Mouse (Mus musculus) layer of hippocampus, adult 18-20 months (tissue): ENCODE measurements around the gene Thra. TPM values are rescaled to one million over a fixed set of nuclear protein-coding genes. Genes with fewer than 3 reads are reported as not detected.
"Not testable (repeated sequence)": the region's sequence is repeated elsewhere in the genome, so short reads cannot be mapped to it uniquely, and the experiment has no call there.

Experiments used
- DNase-seq, 2 experiments: peaks; one replicate each; pipeline ENCODE4 v3.0.0; 2022; ENCODE audit warnings: low spot score in 2 of 2
- long read RNA-seq: library from polyadenylated mRNA; stranded (forward); transcript quantifications from one replicate; pipeline ENCODE4 v2.0.0, GENCODE M21; 2021
- total RNA-seq, 2 experiments: library from RNA; stranded (reverse); gene quantifications; 2 replicates each; pipeline ENCODE4 v1.2.3; 2021

Gene Thra
- total RNA-seq: 1,000 to 10,000 TPM; 1,110 to 1,111 TPM
- long read RNA-seq, transcript Thra-201 (10 exons, 2,452 nt): major isoform, 143 of 357 reads
- long read RNA-seq, transcript Thra-203 (9 exons, 1,240 nt): minor isoform, 6 of 357 reads
- long read RNA-seq, partial matches to known transcripts: 127 of 357 reads
- long read RNA-seq, other reads (novel, unspliced or antisense): 81 of 357 reads

DNA sequence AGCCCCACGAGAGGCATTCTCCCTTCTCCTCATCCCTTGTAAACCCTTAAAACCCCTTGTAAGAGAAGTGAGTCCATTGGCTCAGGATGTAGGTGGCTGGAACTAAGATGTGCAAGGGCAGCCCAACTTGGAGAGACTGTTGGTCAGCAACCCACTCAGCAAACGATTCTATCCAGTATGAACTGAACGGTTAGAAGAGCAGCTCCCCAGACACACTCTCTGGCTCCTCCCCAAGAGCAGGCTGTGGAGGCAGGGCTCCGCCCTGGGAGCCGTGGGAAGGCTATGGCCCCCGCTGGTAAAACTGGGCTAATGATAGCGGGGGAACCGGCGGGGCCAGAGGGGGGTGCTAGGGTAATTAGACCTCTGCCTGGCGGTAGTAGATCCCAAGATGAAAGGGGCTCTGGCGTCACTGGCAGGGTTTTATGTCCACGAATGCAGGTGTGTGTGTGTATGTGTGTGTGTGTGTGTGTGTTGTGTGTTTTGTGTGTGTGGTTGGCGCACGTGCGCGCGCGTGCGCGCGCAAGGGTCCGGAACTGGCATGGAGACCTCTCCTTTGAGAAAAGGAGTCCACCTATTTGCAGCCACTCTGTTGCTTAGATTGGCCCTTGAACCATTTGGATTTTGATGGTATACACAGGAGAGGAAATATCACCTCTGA lies at the start of gene Thra:
Thra (plus strand) TSS at position 246 of the 658 bp plus-strand sequence.
- peak in 1 of 2 experiments; percentile 77 for DNase-seq

DNA sequence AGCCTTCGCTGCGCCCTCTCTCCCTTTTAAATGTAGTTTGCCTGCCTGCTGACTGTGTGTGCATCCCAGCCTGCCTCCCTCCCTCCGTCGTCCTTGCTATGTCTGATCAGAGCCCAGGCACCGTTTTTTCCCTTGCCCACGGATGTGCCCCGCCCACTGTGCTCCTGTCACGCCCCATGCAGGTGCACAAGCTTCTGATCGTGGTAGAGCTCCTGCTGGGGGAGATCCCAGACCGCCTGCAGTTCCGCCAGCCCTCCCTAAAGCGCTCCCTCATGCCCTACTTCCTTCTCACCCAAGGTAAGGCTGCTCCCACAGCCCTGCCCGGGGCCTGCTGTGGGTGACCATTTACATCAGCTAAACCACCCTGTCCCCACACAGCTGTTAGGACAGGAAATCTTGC lies 47.2 kb upstream of the Thra start:
- DNase-seq: no peak

DNA sequence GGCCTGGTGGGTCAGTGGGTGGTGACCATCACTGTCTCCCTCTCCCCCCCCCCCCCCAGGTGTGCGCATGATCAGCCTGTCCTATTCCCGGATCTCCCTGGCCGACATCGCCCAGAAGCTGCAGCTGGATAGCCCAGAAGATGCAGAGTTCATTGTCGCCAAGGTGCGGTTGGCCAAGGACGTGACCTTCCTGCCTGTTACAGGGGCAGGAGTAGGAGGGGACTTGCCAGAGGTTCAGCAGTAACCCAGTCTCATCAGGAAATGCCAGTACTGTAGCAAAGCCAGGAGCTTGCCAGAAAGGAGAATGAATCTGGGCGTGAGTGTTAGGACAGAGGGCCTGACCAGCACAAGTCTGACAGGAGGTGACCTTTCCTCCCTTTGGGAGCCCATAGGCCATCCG lies 46.7 kb upstream of the Thra start:
- no peak for DNase-seq

DNA sequence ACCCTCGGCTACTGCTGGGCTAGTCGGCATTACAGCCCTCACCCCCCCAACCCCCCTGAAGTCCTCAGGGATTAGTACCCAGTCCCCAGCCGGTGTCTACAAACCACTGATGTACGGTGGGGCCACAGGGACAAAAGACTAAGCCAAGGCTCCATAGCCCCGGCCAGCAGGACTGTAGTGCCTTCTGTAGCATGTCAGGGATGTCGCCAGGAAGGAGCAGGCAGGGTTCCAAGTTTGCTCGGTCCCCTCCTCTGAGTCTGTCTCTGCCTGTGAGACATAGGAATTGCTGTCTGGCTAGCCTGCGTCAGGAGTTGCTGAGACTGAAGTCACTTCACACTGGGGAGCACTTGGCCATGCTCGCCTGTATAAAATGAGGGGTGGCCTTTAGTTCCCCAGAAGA lies 46.1 kb upstream of the Thra start:
- DNase-seq: no peak

DNA sequence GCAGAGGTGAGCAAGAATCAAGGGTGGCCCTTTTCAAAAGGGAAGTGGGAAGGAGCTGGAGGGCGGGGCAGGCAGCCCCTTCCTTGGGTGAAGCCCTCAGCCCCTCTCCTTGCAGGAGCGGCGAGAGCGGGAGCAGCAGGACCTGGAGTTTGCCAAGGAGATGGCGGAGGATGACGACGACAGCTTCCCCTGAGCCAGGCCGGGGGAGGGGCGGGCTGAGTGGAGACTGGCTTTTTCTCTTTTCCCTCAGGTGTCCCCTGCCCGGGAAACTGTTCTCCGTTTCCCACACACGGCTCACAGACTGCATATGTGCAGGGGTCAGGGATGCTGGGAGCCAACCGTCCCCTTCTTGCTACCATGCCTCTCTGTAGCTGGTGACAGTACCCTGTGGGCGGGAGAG lies 45.0 kb upstream of the Thra start:
- DNase-seq: no peak

DNA sequence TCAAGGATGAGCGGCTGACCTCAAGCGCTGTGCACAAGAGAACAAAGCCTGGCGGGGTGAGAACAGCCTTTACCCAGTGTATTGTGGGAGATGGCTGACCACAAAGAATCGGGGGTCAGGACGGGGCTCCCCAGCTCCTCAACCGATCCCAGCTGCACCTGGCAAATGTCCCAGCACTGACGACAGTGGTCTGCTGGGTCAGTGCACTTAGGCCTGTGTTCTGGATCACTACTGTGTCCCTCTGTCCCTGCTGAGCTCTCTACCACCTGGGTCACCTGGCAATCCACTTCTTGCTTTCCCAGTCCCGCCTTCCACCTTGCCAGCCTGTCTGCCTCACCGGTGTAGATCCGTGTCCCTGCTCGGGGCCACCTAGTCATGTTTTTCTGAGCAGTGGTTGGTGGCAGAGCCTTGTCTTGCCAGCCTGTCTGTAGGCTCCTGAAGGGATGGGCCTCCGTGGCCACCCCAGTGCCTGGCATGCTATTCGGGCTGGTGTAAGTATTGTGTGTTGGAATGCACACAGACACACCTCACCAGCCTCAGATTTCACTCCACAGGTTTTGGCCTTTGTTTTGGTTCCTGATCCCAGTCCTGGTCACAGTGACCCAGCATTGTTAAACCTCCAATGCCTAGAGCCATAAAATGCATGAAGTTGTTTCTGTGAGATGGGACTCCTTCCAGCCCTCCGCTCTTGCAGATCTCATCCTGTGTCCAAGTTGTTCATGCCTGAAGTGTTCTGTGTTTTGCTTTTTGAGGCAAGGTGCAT lies 43.8 kb upstream of the Thra start:
- no peak for DNase-seq

DNA sequence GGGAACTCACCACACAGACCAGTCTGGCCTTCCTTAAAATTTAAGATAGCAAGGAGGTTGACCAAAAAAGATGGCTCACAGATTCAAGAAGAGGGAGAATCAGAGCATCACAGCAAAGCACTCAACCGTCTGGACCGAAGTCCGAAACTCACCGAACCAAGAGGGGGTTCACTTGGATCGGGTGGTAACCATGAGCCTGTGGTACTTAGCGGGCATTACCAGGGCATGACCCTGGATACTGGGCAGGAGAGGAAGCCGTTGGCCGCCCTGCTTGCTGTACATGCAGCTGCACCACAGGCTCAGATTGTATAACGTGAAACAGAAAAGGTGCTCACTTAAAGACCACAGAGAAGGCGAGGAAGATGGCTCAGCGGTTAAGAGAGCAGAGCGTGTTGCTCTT lies 43.2 kb upstream of the Thra start:
- no peak for DNase-seq

DNA sequence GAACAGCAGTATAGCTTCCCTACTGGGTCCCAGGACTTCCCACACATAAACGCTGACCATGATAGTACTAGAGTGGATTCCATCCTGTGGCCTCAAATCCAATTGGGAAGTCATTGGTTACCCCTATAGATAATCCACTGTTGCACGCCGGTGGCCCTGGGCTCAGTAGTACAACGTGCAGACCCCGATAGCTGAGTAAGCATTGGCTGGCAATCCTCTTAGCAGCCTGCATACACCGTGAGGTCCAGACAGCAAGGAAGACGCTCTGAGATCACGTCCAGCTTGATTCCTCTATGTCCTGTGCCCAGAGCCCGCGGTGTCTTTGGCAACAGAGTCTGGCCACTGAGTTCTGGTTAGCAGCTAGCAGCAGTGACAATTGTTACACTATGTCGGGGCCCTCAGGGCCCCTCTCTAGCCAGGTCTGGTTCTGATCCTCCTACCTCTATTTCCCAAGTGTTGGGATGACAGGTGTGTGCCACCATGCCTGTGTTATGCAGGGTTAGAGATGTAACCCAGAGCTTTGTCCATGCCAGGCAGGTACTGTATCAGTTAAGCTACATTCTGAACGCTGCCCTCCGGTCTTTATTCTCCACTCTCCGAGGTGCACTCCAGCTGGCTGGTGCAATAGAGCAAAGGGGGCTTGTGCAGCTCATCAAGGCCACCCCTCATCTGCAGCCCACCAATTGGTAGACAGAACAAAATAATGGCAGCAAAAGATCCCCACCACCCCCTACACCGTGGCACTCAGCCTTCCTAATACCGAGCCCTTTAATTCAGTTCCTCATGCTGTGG lies 41.4 kb upstream of the Thra start:
- no peak for DNase-seq

DNA sequence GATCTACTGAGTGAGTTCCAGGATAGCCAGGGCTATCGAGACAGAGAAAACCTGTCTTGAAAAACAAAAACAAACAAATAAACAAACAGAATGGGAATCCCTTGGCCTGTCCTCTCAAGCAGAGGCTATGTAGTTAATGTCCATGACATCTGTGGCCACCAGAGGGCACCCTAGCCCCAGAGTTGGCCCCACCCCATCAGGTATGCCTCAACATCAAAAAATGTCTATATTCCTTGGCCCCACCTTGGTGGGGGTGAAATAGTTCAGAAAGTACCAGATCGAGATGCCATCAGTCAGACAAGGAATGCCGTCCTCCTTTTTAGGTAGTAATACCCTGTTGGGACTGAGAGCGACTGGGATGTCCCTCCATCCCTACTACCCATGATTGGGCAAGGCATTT lies 40.5 kb upstream of the Thra start:
- DNase-seq: peak; percentile 53 to 85

DNA sequence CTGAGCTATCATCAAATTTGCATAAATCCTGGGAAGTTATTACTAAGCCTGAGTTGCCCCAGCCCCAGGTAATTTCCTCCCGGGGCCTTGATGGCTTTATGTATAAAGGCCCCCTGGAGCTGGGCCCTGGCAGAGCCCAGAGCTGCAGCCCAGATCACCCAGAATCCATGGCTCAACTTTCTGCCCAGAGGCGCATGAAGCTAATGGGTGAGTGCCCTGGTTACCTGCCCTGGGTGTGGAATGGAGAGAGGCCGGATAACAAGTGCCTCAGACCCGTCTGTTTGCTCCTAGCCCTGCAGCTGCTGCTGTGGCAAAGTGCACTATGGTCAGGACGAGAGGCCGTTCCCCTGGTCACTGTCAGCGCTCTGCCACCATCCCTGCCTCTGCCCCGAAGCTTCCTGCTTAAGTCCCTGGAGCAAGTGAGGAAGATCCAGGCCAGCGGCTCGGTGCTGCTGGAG lies 39.2 kb upstream of the Thra start, which contains the start of gene Csf3:
Csf3 (plus strand) TSS at position 51 of the 458 bp plus-strand sequence.
- no peak for DNase-seq

DNA sequence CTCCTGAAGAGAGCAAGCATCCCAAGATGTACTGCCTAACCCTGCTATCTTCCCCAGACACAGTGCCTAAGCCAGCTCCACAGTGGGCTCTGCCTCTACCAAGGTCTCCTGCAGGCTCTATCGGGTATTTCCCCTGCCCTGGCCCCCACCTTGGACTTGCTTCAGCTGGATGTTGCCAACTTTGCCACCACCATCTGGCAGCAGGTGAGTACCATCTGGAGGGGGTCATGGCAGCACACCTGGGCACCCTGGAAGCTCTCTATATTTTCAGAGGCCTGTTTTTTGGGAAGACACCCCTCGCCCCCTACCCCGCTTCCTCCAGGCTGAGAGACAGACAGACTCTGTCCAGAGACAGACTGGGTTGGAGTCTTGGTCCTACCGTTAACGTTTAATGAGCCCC lies 38.1 kb upstream of the Thra start:
- DNase-seq: no peak

DNA sequence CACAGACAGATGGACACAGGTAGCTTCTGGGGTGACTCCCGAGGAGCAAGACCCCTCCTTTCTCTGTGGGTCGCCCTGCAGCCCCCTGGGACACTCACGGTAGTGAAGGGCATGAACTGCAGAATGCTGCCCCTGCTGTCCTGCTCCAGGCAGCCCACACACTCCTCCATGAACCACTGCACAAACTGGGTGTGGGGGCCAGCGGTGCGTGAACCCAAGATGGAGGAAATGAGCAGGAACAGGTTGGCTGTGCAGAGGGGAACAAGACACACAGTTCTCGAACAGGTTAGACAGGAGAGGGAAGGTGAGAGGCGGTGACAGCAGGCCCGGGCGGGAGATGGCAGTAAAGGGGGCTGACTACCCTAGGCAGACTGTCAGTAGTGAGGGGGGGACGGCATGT lies 35.4 kb upstream of the Thra start:
- no peak for DNase-seq

DNA sequence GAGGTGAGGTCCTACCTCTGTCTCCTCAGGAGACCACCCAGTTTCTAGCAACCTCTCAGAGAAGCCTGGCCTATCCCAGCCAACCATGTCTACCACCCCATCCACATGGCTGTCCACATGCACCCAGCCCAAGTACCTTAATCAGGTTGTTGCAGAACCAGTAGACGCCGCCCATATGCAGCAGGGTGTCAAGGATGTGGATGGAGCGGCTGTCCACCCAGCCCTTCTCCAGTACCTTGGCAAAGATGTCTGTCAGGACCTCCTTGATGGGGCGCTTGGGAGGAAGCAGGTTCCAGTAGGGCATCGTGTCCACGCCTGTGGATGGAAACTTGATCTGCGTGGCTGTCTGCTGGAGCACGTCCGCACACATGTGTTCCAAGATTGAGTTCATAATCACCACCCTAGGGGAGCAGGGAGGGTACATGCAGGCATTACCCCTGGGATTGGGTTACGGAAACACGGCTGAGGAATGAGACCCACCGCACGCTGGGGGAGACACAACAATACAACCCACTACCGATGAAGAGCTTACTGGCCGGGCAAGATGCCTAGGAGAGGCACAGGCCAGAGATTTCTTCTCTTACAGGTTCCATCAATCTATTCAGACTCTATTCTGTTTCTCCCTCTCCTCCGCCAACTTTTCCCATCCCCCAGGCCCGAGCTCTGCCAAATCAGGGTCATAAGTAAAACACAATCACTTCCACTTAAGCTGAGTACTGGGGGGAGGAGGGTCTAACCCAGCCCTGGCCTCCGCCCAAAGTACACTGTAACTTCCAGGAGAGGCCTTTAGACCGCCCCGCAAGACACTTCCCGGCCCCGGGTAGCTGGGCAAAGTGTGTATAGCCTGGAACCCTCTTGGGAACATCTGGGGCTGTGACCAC lies 32.8 kb upstream of the Thra start:
- no peak for DNase-seq

DNA sequence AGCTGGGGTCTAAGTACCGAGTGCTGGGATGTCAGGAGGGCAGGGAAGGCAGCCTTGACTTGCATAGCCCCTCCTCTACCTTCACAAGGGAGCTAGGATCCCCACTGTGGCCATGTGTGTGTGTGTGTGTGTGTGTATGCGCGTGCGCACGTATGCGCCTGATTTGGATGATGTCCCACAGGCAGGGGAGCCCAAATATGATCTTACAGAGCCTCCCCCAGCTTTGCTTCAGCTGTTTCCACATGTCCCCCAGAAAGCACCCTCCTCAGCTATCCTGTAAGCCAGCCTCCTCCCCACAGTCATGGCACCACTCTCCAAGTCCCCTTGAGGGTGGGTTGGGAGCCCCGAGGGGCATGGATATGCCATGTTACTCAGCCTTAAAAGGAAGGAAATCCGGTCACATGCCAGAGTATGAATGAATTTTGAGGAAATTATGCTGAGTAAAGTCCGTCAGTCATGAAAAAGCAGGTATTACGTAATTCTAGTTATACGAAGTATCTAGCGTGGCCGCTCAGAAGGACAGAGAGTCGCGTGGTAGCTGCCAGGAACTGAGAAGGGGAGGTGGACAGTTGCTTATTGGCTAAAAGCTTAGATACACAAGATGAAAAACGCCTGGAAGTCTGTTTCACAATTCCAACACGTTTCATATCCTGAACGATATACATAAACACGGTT lies 32.0 kb upstream of the Thra start:
- DNase-seq: no peak

DNA sequence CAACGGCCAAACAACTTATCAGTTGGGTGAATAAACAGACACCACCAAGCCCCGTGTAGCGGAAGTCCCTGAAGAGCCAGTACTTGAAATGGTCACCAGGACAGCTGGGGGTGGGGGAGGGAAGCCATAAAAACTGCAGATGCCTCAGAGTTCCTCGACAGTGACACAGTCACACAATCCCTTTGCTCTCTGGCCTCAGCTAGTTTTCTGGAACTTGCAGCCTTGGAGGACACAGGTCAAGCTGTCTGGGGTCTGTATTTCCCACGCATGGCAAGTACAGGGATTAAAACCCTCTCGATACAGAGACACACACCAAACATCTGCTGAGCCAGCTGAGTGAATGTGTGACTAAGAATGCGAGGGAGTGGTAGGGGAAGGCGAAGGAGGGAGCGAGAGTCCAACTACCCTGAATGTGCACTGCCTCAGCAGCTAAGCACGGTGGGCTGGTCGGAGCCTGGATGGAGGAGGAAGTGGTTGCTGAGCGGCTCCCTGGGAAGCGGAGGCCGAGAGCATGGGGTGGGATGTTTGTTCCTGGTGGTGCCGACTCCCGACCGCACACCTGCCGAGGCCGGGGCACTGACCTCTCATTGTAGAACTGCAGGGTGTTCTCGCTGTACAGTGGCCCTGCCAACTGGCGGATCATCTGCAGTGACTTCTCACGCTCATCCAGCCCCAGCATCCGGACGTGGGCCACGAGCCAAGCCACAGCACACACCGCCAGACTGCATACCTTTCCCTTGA lies 31.3 kb upstream of the Thra start:
- no peak for DNase-seq

DNA sequence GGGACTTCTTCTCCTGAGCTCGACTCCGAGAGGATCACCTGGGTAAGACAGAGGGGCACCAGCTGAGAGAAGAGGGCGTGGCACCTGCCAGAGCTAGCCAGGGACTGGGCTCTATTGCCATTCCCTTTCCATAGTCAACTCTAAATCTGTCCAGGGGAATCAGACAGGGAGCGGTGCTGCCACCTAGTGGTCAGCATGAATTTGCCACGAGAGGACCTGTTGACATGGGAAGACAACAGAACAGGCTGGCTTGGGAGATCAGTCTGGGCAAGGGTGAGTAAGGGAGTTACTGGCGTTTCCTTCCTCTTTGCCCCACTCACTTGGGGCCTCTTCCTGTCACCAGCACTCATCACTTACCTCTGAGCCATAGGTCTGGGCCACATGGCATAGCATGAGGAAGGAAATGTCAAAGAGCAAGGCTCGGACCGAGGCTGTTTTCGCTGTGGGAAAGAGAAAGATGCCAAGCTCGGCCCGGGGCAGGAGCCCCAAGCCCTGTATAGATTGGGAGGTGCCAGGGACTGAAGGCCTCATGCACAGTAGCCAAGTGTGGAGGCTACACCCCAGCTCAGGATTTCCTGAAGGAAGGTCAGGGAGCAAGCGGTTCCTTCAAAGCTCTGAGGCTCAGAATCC lies 29.9 kb upstream of the Thra start:
- peak; percentile 64 to 84 for DNase-seq

DNA sequence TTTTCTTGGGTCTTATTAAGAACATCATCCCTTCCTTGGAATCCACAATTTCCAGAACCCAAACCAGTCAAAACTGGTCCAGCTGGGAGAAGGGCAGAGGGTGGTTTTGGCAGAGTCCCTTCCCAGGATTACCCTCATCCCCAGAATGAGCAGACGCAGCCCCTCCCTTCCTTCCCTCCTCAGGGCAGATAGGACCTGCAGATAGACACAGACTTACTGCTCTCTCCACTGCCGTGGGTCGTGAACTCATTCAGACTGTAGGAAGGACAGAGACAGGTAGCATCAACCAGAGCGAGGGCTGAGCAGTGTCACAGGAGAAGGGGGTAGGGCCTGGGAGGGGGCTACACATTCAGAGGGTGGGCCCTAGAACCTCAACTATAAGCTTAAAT lies 29.4 kb upstream of the Thra start:
- DNase-seq: no peak

DNA sequence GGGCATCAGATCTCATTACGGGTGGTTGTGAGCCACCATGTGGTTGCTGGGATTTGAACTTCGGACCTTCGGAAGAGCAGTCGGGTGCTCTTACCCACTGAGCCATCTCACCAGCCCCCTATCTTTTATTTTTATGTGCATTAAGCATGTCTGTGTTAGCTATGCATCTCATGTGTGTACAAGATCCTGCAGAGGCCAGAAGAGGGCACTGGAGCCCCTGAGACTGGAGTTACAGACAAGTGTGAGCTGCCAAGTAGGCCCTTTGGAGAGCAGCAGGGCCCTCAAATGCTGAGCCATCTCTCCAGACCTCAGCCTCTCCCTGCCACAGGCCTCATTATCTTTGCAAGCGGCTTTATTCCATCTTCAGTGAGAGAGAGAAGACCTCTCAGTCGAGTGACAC lies 28.4 kb upstream of the Thra start:
- DNase-seq: not testable (repeated sequence)

DNA sequence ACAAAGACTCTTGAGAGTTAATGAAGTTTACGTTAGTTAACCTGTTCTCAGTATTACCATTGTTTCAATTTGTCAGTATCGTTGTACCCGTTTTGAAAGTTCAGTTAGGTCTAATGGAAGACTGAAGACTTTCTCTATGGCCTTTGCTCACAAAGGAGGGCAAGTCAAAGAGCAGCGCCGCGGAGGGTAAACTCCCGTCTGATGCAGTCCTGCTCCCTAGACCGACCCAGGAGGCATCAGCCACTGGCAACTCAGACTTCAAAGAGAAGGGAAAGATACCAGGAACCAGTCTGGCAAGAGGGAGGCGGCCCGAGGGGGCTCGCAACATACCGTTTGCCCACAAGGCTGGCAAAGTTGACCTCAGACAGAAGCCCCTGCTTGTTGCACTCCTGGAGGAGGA lies 26.7 kb upstream of the Thra start:
- DNase-seq: no peak
